Mouse (Mus musculus) gastrocnemius, postnatal 14 days (tissue): ENCODE measurements around the gene Mical1. TPM values are rescaled to one million over a fixed set of nuclear protein-coding genes. Genes with fewer than 3 reads are reported as not detected.

ENCODE experiments used
- DNase-seq: peaks from one replicate; pipeline ENCODE4 v3.0.0; 2021; ENCODE audit warnings: mixed read lengths
- intact Hi-C: fragments of 180-260 bp; cut with DNase I; formaldehyde crosslinking; loops from one replicate; pipeline ENCODE4 v1.15.1; 2025; ENCODE audit warnings: low total_unique reads
- total RNA-seq, 2 experiments: library from RNA; stranded (reverse); gene quantifications; 2 replicates each; pipeline ENCODE4 v1.2.3; 2021

Gene Mical1
- total RNA-seq, 2 experiments from 2014 or later, result 10.5 to 15.5 TPM

GRCm38 (mm10) chr10:41473782-41474468 is 2.2 kb upstream of the Mical1 start:
- no peak for DNase-seq
- intact Hi-C loops, result no loop called here

DNA sequence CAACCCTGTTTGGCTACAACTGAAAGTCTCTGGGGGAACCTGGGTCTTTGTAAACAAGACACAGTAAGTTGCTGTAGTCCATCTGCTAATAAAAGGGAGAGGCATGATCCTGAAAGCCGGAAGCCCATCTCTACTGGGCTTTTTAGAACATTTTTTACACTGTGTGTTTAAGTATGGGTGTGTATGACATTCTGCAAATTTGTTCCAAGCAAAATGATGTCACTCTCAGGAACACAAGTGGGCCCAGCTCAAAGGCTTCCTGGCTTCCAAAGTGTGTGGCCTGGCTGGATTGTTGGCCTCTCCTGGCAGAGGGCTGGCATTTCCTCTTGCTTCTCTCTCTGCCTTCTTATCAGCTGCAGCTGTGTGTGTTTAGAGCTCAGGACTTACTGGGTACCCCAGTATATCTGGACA is 1.1 kb upstream of the Mical1 start:
- intact Hi-C loops, result no loop called here
- no peak for DNase-seq

GRCm38 (mm10) chr10:41477018-41477277 is 834 bp downstream of the Mical1 start:
- intact Hi-C loops, result no loop called here
- no peak for DNase-seq

DNA sequence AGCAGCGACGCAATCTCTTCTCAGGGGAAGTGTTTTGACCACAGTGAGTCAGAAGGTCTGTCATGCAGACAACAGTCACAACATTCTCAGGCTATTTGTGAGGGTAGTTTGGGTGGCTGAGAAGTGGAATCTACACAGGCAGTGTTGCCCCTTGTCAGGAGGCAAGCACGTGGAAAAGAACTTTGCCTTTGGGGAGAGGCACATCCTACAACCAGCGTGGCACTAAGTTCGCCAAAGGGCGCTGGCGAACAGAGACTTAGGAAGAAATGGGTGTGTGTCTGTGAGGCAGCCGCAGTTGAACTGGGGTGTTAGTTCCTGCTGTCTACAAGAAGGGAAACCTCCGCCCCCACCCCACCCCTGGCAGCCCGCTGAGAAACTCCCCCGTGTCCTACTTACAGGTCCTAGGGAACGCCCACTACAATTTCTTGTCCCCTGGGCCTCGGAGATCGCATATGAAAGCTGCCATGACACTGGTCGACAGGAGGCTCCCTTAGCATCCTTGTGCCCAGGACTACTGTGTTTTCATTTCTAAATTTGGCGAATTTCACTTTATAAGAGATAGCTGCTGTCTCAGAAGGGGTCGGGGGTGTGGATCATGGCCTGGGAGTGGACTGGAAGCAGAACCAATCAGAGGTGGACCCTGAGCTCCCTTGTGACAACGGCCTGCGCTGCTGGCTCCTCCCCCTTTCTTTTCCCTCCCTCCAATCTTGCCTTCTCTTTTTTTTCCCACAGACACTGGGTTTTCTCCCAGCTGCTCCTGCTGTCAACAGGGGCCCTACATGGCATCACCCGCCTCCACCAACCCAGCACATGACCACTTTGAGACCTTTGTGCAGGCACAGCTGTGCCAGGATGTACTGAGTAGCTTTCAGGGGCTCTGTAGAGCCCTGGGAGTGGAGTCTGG is 1.4 kb downstream of the Mical1 start:
- intact Hi-C loops, result no loop called here

DNA sequence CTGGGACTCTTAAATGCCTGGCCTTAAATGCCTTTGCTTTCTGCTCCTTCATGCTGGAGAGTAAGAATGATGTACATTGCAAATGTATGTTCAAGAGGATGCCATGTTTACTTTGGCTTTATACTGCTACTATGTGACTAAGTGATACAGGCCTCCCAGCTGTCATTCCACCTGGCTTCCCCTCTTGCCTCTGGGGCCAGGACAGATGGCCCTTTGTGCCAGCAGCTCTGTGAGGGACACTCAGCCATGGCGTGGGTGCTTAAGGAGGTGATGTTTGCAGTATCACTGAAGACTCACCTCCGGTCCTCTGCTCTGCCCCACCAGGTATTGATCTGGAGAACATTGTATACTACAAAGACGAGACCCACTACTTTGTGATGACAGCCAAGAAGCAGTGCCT is 3.8 kb downstream of the Mical1 start:
- DNase-seq, result no peak
- intact Hi-C loops, result no loop called here

More for the DNA sequence above, 1.4 kb downstream of the Mical1 start:
- peak; percentile 78 for DNase-seq

GRCm38 (mm10) chr10:41480938-41481880 is 5.1 kb downstream of the Mical1 start:
- no peak for DNase-seq
- intact Hi-C loops, result no loop called here

DNA sequence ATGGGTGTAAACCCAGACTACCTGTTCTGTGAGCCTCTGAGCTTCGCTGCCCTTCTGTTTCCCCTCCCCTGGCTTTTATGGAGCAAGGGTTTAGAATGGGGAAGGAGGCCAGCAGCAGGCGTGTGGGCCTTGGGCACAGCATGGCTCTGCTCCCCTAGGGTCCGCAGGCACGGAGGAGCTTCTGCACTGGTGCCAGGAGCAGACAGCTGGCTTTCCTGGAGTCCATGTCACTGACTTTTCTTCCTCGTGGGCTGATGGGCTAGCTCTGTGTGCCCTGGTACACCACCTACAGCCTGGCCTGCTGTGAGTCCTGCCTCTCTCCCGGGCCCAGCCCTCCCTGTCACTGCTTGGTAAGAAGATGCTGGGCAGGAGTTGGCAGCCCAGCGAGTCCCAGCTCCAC is 6.3 kb downstream of the Mical1 start:
- intact Hi-C loops, result no loop called here
- no peak for DNase-seq

DNA sequence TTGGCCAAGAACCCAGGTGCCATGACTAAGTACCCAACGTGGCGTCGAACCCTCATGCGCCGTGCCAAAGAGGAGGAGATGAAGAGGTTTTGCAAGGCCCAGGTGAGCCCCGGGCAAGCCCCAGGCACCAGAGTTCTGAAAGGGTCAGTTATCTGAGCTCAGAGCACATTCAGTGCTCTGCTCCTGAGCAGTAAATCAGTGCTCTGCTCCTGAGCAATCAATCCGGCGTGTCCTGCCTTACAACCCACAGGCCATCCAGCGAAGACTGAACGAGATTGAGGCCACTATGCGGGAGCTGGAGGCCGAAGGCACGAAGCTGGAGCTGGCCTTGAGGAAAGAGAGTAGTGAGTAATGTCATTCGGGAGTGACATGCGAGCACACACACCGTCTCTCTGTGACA is 9.7 kb downstream of the Mical1 start:
- DNase-seq, result no peak
- intact Hi-C loops, result no loop called here

GRCm38 (mm10) chr10:41486506-41487170 is 10.5 kb downstream of the Mical1 start:
- intact Hi-C loops, result no loop called here
- no peak for DNase-seq

DNA sequence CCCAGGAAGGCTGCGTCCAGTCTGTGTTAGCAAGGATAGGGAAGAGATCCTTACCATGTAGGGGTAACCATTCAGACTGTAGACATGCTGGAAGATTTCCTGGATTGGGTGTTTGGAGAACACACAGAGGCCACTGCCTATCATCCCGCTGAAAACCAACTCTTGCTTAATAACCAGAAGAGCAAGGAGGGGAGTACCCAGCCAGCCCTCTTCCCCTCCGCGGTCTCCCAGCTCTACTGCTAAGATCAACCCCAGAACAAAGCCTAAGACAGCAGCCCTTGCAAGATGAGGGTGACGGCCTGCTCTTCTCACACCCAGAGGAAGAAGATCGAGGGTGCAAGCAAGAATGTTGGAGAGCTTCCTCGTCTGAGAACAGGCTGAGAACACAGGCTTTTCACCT is 12.8 kb downstream of the Mical1 start:
- no peak for DNase-seq

DNA sequence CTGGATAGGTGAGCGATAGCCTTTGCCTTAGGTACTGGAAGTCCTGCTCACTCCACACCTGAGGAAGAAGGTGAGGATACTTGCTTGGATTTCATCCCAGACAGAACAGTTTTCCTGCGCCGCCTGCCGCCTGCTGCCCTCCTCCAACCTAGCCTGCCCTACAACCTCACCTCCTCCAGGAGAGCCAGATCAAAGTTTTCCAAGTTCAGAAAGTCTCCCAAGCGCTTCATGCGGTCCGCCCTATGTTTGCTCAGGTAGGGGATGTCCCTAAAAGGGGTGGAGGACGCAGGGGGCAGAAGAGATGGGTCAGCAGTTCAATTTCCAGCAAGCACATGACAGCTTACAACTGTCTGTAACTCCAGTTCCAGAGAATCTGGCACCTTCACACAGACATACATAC is 13.2 kb downstream of the Mical1 start:
- intact Hi-C loops, result no loop called here
- no peak for DNase-seq

More for the DNA sequence above, 12.8 kb downstream of the Mical1 start:
- intact Hi-C loops, result no loop called here

DNA sequence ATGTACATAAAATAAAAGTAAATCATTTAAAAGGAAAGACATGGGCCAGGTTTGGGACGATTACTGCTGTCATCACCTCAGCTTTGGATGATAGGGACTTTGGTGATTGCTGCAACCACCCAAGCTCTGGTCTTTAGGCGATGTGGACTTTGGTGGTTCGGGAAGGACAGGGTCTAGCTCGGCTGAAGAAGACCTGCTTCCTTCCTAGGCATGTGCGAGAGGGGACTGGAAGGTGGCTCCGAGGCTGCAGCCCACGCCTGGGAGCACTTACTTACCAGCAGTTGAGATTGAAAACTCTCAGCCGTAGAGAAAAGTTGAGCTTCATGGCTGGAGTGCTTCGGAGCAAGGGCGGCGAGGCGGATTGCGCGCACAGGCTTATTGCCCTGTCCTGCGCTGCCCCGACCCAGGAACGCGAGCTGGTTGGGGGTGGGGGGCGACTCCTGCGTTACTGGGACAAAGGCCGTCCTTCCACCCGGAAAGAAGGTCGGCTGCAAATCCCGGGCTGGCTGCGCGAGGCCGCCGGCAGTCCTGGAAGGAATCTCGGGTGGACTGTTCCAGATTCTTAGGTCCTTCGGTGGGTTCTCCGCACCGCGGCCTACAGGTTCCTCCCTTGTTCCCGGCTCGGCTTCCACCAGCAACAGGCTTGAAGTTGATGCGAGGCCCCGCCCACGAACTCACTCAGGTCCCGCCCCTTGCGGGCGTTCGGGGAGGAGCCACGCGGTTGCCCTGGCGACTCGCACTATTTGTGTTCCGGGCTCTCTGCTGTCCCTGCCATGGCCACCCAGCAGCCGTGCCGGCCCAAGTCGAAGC is 13.8 kb downstream of the Mical1 start, which contains the start of the genes Smpd2 and Ppil6:
Gene Smpd2 (minus strand): TSS at position 662 of the 810 bp plus-strand sequence.
Gene Ppil6 (plus strand): TSS at position 732 of the 810 bp plus-strand sequence.
- peak; percentile 94 for DNase-seq
- intact Hi-C loops, result no loop called here

GRCm38 (mm10) chr10:41490518-41490873 is 14.4 kb downstream of the Mical1 start:
- DNase-seq, result no peak
- intact Hi-C loops, result no loop called here

- DNase-seq, result no peak
- intact Hi-C loops, result no loop called here
These were observed 15.0 kb downstream of the Mical1 start for GRCm38 (mm10) chr10:41491111-41491510.

DNA sequence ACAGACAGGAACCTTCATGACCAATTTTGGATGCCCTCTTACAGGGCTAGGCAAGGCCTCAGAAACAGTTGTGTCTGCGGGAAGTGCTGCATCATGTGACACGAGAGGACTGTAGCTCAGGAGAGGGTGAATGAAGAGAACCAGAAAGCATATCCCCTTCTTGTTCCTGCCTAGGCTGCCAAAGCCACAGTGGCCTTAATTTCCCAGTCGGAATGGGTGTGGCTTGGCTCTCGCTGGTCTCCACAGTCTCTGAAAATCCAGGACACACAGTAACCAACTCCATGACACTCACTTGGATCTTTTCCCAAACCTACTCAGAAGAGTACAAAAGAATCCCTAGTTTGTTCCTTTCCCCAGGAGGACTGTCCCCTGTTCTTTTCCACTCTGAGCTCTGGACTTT is 24.8 kb downstream of the Mical1 start:
- peak; percentile 43 for DNase-seq
- intact Hi-C loops, result loop anchor here (10.0 kb wide), 2 partner anchors 46 to 196 kb away; partner anchors contain the start of genes Ak9, Fig4 and Zbtb24

DNA sequence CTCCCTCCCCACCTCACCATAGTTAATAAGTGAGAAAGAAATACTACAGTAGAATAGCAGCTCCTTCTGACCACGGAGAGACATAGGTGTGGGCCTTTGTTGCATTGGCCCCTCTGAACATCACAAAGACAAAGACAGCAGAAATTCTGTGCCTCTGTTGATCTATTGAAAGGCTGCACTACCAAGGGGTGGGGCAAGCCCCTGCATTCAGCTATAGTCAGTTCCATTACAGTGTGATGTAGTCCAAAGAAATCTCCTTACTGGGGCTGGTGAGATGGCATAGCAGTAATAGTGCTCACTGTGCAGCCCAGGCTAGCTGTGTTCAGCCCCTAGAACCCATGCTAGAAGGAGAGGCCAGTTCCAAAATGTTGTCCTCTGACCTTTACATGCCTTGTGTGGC is 28.9 kb downstream of the Mical1 start:
- intact Hi-C loops, result loop anchor here (10.0 kb wide), 2 partner anchors 50 to 200 kb away; partner anchors contain the start of genes Ak9, Fig4 and Zbtb24

DNA sequence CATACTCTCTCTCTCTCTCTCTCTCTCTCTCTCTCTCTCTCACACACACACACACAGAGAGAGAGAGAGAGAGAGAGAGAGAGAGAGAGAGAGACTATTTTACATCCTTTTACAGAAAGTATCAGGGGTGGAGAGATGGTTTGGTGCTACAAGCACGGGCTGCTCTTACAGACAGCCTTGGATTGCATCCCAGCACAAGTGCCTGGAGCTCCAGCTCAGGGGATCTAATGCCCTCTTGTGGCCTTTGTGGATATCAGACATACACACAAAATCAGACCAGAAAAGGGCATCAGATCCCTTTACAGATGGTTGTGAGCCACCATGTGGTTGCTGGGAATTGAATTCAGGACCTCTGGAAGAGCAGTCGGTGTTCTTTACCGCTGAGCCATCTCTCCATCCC is 29.3 kb downstream of the Mical1 start:
- intact Hi-C loops, result loop anchor here (10.0 kb wide), 2 partner anchors 51 to 201 kb away; partner anchors contain the start of genes Ak9, Fig4 and Zbtb24
- DNase-seq, result peak; percentile 72

More for the DNA sequence above, 28.9 kb downstream of the Mical1 start:
- DNase-seq, result no peak

- DNase-seq, result no peak
- intact Hi-C loops, result loop anchor here (10.0 kb wide), 2 partner anchors 54 to 204 kb away; partner anchors contain the start of genes Ak9, Fig4 and Zbtb24
These were observed 33.0 kb downstream of the Mical1 start for GRCm38 (mm10) chr10:41509160-41509559.
